Mouse (Mus musculus) common myeloid progenitor, adult 5-6 weeks (primary cell): ENCODE results near the gene Ankrd61. TPM values are rescaled to one million over a fixed set of nuclear protein-coding genes. Genes with fewer than 3 reads are reported as not detected.

Source experiments
- ATAC-seq: replicated peaks from 2 replicates; pipeline ENCODE4 v1.8.0; 2016; ENCODE audit warnings: low read depth, mild to moderate bottlenecking, moderate TSS enrichment, inconsistent platforms; ENCODE audit not compliant: poor library complexity, severe bottlenecking
- total RNA-seq: library from RNA; stranded (forward); fragments of 200-1000, 187-1606 nt; gene quantifications from 2 replicates; pipeline ENCODE4 v1.2.3, GENCODE M21; 2017

Ankrd61 gene
- total RNA-seq, 1 experiment from 2014 or later = not detected

GRCm38 (mm10) chr5:143902111-143902510 lies 4.6 kb upstream of the Ankrd61 start:
- ATAC-seq = no peak

GRCm38 (mm10) chr5:143893396-143893795 lies 4.1 kb downstream of the Ankrd61 start:
- peak; percentile 98 for ATAC-seq

- ATAC-seq = no peak
These were observed 5.1 kb downstream of the Ankrd61 start for GRCm38 (mm10) chr5:143892255-143892886.

GRCm38 (mm10) chr5:143890741-143891140 lies 6.7 kb downstream of the Ankrd61 start:
- ATAC-seq = no peak

GRCm38 (mm10) chr5:143885274-143885673 lies 12.2 kb downstream of the Ankrd61 start:
- ATAC-seq = no peak

- no peak for ATAC-seq
These were observed 22.9 kb downstream of the Ankrd61 start for GRCm38 (mm10) chr5:143874571-143874970.

- ATAC-seq = no peak
These were observed 25.8 kb downstream of the Ankrd61 start for GRCm38 (mm10) chr5:143871547-143872169.

Other genes starting within 250 kb of the Ankrd61 start
- 12.7 and 27.7 TPM in 2 replicates for gene Usp42, start 165.4 kb downstream of the Ankrd61 start, total RNA-seq
- gene Eif2ak1, start 79.9 kb downstream of the Ankrd61 start, total RNA-seq = 35.6 and 43.5 TPM in 2 replicates
- gene Aimp2, start 12.2 kb upstream of the Ankrd61 start, total RNA-seq = 84.6 and 98.4 TPM in 2 replicates
- gene Pms2, start 12.3 kb upstream of the Ankrd61 start, total RNA-seq = 30.0 and 38.9 TPM in 2 replicates
- gene Gm42421, start 30.5 kb upstream of the Ankrd61 start, total RNA-seq = not detected in 2 replicates
- gene Rsph10b, start 35.4 kb upstream of the Ankrd61 start, total RNA-seq = not detected in 2 replicates
- gene Ccz1, start 117.2 kb upstream of the Ankrd61 start, total RNA-seq = 94.4 and 110 TPM in 2 replicates
- gene Ocm, start 129.0 kb upstream of the Ankrd61 start, total RNA-seq = not detected in 2 replicates
- gene Lmtk2, start 202.8 kb upstream of the Ankrd61 start, total RNA-seq = 8.1 and 9.7 TPM in 2 replicates